Mouse (Mus musculus) forebrain, embryonic 16.5 days (tissue): ENCODE data around the gene Celf5. TPM values are rescaled to one million over a fixed set of nuclear protein-coding genes. Genes with fewer than 3 reads are reported as not detected.

Experiments
- ATAC-seq: fragments of 200-750 bp; cut with Nextera tagmentation; 2 replicates; pipeline ENCODE4 v1.8.0; 2017; ENCODE audit warnings: mild to moderate bottlenecking, moderate library complexity
- H3K27ac ChIP-seq: fragments of 300-500 bp; sonication (generic); 2 replicates; pipeline ENCODE4 v1.5.1; 2014; ENCODE audit warnings: low read length, control low read depth
- H3K27me3 ChIP-seq: fragments of 300-500 bp; sonication (generic); replicated peaks from 2 replicates; pipeline ENCODE4 v1.6.1; 2014; ENCODE audit warnings: low read length; ENCODE audit not compliant: control insufficient read depth, insufficient read depth
- H3K36me3 ChIP-seq: fragments of 300-500 bp; sonication (generic); 2 replicates; pipeline ENCODE4 v1.6.1; 2014; ENCODE audit not compliant: control insufficient read depth, insufficient read depth
- H3K4me1 ChIP-seq: fragments of 300-500 bp; sonication (generic); replicated peaks from 2 replicates; pipeline ENCODE4 v1.6.1; 2014; ENCODE audit warnings: low read length; ENCODE audit not compliant: control insufficient read depth, insufficient read depth
- H3K4me2 ChIP-seq: fragments of 300-500 bp; sonication (generic); 2 replicates; pipeline ENCODE4 v1.6.1; 2014; ENCODE audit warnings: mild to moderate bottlenecking, low read length, control low read depth
- H3K4me3 ChIP-seq: fragments of 300-500 bp; sonication (generic); replicated peaks from 2 replicates; pipeline ENCODE4 v1.5.1; 2014; ENCODE audit warnings: mild to moderate bottlenecking, low read length, control low read depth
- H3K9ac ChIP-seq: fragments of 300-500 bp; sonication (generic); replicated peaks from 2 replicates; pipeline ENCODE4 v1.6.1; 2014; ENCODE audit warnings: low read depth, low read length, control low read depth
- H3K9me3 ChIP-seq: fragments of 300-500 bp; sonication (generic); 2 replicates; pipeline ENCODE4 v1.6.1; 2016; ENCODE audit warnings: low read length; ENCODE audit not compliant: control insufficient read depth
- WGBS: fragments of 180-500 bp; shearing (Covaris S2); extraction: QIAGEN DNeasy Blood & Tissue Kit; methylation state at CpG from one replicate; pipeline ENCODE4 v1.1.7; 2014; 5-methylcytosine and 5-hydroxymethylcytosine counted together
- polyA plus RNA-seq: library from polyadenylated mRNA; unstranded; fragments of >200 nt; fragmentation: Nextera tagmentation; extraction: Ambion mirVana; gene quantifications from 2 replicates; pipeline ENCODE4 v1.2.1, GENCODE M21; 2015

The Celf5 gene
- polyA plus RNA-seq, 1 experiment from 2014 or later: 93.0 TPM

DNA sequence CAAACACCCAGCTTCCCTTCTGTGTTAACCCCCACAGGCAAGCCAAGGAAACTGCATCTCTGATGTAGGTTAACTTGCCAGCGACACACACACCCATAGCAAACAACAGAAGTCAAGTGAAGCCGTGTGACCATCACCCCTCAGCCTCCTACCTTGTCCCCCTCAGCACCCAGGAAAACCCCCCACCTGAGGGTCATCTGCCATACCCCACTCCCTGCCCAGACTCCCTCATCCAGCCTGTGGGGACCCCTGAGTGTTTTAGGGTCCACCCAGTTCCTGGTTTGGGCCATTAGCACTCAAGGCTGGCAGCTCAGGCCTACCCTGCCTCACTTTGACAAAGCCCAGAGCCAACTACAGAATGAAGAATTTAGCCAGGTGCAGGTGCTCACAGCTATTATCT is 16.4 kb downstream of the Celf5 start:
- Histone ChIP-seq H3K9me3 (no peaks in the 10 kb centered on the region), H3K9ac (no peak overlapping the region), H3K27ac (no peak overlapping the region), H3K36me3 (peaks cover 6% of the 10 kb centered on the region; the same call in 1 of the 2 replicates), H3K4me3 (no peak overlapping the region), H3K4me2 (no peak overlapping the region), H3K4me1 (peaks cover 15% of the 10 kb centered on the region), H3K27me3 (peaks cover 27% of the 10 kb centered on the region)
- WGBS: 87% methylated on average over 2 of the region's 2 CpGs
- ATAC-seq: no peak

- no peak for ATAC-seq
- peaks cover 6% of the 10 kb centered on the region; the same call in 1 of the 2 replicates for H3K36me3 ChIP-seq
- peaks cover 9% of the 10 kb centered on the region for H3K4me1 ChIP-seq
- WGBS: 6% methylated on average over 5 of the region's 5 CpGs
- no peak overlapping the region for H3K4me3 ChIP-seq
- peaks cover 30% of the 10 kb centered on the region for H3K27me3 ChIP-seq
- H3K4me2 ChIP-seq: no peak overlapping the region
- H3K27ac ChIP-seq: no peak overlapping the region
- no peak overlapping the region for H3K9ac ChIP-seq
- H3K9me3 ChIP-seq: no peaks in the 10 kb centered on the region
Measured at GRCm38 (mm10) chr10:81465265-81465645, 17.3 kb downstream of the Celf5 start.

GRCm38 (mm10) chr10:81464405-81465264 is 17.9 kb downstream of the Celf5 start:
- Histone ChIP-seq H3K4me3 (peak overlapping the region; percentile 32), H3K9ac (0 out of 2 replicates have a peak overlapping the region, but pooled peaks have one; percentile 10), H3K27ac (no peak overlapping the region), H3K36me3 (peaks cover 6% of the 10 kb centered on the region; the same call in 1 of the 2 replicates), H3K27me3 (peaks cover 30% of the 10 kb centered on the region), H3K9me3 (no peaks in the 10 kb centered on the region), H3K4me1 (peaks cover 9% of the 10 kb centered on the region), H3K4me2 (peak overlapping the region; percentile 37)
- peak; percentile 74 for ATAC-seq
- 4% methylated on average over 32 of the region's 33 CpGs for WGBS

GRCm38 (mm10) chr10:81463531-81463930 is 19.0 kb downstream of the Celf5 start:
- peaks cover 6% of the 10 kb centered on the region; the same call in 1 of the 2 replicates for H3K36me3 ChIP-seq

DNA sequence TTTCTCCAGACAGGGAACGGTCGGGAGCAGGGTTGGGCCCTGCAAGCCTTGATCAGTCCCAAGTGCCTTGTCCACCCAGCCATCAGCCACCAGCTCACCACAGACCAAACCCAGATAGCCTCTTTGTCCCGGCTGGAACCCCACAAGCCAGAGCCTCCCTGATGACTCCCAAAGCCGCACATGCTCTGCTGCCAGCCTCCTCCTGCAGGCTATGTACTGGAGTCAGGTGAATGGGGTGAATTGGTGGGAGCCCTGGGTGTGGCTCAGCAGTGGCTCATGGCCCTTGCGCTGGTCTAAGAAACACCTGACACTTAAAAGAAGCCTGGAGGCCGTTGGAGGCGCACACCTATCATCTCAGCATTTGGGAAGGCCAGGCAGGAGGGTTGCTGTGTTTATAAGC is 19.6 kb downstream of the Celf5 start:
- Histone ChIP-seq H3K9ac (no peak overlapping the region), H3K4me2 (no peak overlapping the region), H3K4me1 (peaks cover 9% of the 10 kb centered on the region), H3K27ac (no peak overlapping the region), H3K4me3 (no peak overlapping the region), H3K36me3 (peaks cover 6% of the 10 kb centered on the region; the same call in 1 of the 2 replicates), H3K27me3 (peaks cover 30% of the 10 kb centered on the region), H3K9me3 (no peaks in the 10 kb centered on the region)
- 77% methylated on average over 7 of the region's 7 CpGs for WGBS
- no peak for ATAC-seq

More at GRCm38 (mm10) chr10:81463531-81463930, 19.0 kb downstream of the Celf5 start:
- Histone ChIP-seq H3K4me2 (no peak overlapping the region), H3K27ac (no peak overlapping the region), H3K4me1 (peaks cover 9% of the 10 kb centered on the region), H3K9ac (no peak overlapping the region), H3K27me3 (peaks cover 30% of the 10 kb centered on the region), H3K9me3 (no peaks in the 10 kb centered on the region), H3K4me3 (no peak overlapping the region)
- 75% methylated on average over 4 of the region's 4 CpGs for WGBS
- ATAC-seq: no peak

DNA sequence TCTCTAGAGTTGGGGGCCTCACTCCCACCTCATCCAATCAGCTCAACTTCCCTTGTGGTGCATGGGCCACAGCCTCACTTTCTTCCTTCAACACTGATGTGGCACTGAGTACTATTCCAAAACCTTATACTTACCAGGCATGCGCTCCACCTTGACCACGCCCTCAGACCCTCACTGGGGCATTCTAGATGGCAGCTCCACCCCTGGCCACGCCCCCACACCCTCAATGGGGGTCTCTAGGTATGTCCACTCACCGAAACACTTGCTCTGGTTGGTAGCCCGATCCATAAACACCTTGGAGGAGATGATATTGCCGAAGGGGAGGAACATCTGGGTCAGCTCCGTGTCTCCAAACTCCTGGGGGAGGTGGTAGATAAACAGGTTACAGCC is 20.1 kb downstream of the Celf5 start:
- no peak overlapping the region for H3K4me2 ChIP-seq
- H3K9me3 ChIP-seq: no peaks in the 10 kb centered on the region
- no peak for ATAC-seq
- no peak overlapping the region for H3K27ac ChIP-seq
- H3K4me3 ChIP-seq: no peak overlapping the region
- H3K36me3 ChIP-seq: peaks cover 6% of the 10 kb centered on the region; the same call in 1 of the 2 replicates
- peaks cover 33% of the 10 kb centered on the region for H3K27me3 ChIP-seq
- 36% methylated on average over 7 of the region's 7 CpGs for WGBS
- no peak overlapping the region for H3K9ac ChIP-seq
- H3K4me1 ChIP-seq: peaks cover 9% of the 10 kb centered on the region

GRCm38 (mm10) chr10:81461673-81462414 is 20.7 kb downstream of the Celf5 start:
- H3K9ac ChIP-seq: no peak overlapping the region
- 9% methylated on average over 16 of the region's 16 CpGs for WGBS
- no peaks in the 10 kb centered on the region for H3K9me3 ChIP-seq
- no peak overlapping the region for H3K4me3 ChIP-seq
- peaks cover 9% of the 10 kb centered on the region for H3K4me1 ChIP-seq
- no peak for ATAC-seq
- no peak overlapping the region for H3K27ac ChIP-seq
- H3K36me3 ChIP-seq: peaks cover 6% of the 10 kb centered on the region; the same call in 1 of the 2 replicates
- peaks cover 33% of the 10 kb centered on the region for H3K27me3 ChIP-seq
- H3K4me2 ChIP-seq: no peak overlapping the region

- Histone ChIP-seq H3K27ac (no peak overlapping the region), H3K9me3 (no peaks in the 10 kb centered on the region), H3K36me3 (peaks cover 6% of the 10 kb centered on the region; the same call in 1 of the 2 replicates), H3K27me3 (peaks cover 33% of the 10 kb centered on the region), H3K4me2 (no peak overlapping the region), H3K4me3 (no peak overlapping the region), H3K4me1 (peaks cover 9% of the 10 kb centered on the region), H3K9ac (no peak overlapping the region)
- 41% methylated on average over 11 of the region's 11 CpGs for WGBS
- no peak for ATAC-seq
Measured at GRCm38 (mm10) chr10:81460951-81461350, 21.6 kb downstream of the Celf5 start.

DNA sequence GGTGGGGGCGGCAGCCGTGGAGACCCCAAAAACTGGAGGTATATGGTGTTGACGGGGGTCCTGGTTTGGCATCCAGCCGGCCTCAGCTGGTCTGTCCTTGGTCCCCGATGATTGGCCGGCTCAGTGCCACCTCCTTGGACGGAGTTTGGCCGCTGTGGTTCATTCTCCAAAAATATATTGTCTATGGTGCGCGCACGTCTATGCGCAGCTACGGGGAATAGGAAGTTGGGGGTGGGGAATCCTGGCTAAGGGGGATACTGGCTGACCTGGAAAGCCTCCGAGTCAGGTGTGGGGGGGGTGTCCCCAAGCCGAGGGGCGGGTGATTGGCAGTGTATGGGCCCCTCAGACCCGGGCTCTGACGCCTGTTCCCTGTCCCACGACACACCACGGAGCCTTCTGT is 22.0 kb downstream of the Celf5 start:
- no peak for ATAC-seq
- peaks cover 3% of the 10 kb centered on the region; the same call in 1 of the 2 replicates for H3K36me3 ChIP-seq
- H3K4me1 ChIP-seq: peaks cover 9% of the 10 kb centered on the region
- H3K4me2 ChIP-seq: no peak overlapping the region
- no peaks in the 10 kb centered on the region for H3K9me3 ChIP-seq
- no peak overlapping the region for H3K4me3 ChIP-seq
- peaks cover 33% of the 10 kb centered on the region for H3K27me3 ChIP-seq
- H3K27ac ChIP-seq: no peak overlapping the region
- 27% methylated on average over 20 of the region's 20 CpGs for WGBS
- H3K9ac ChIP-seq: no peak overlapping the region
